Mouse (Mus musculus): ENCODE measurements at regions not wholly inside any gene's neighbourhood (a gene's known extent, or its start where the extent isn't known, plus 50 kb on each side); places are given as distances from the start of the nearest gene placed in this dataset.
"Not testable (repeated sequence)": the region's sequence is repeated elsewhere in the genome, so short reads cannot be mapped to it uniquely, and the experiment has no call there.

- H3K9me3 ChIP-seq; H3K27ac ChIP-seq; H3K27me3 ChIP-seq; H3K4me2 ChIP-seq; H3K9ac ChIP-seq; H3K36me3 ChIP-seq; ATAC-seq (ENCODE audit: borderline replicate concordance, extremely low read depth, low FRiP score, low TSS enrichment); H3K4me1 ChIP-seq; H3K4me3 ChIP-seq: not testable (repeated sequence)
- 70% methylated on average over 2 of the region's 2 CpGs for WGBS
Observed at GRCm38 (mm10) chr14:53075937-53076336, 580.4 kb upstream of the Olfr1507 start.

GRCm38 (mm10) chr14:53073126-53073525, 577.6 kb upstream of the Olfr1507 start:
- H3K36me3 ChIP-seq; H3K4me3 ChIP-seq; ATAC-seq (ENCODE audit: borderline replicate concordance, extremely low read depth, low FRiP score, low TSS enrichment); H3K27ac ChIP-seq; H3K4me2 ChIP-seq; H3K4me1 ChIP-seq; H3K9me3 ChIP-seq; H3K27me3 ChIP-seq; H3K9ac ChIP-seq: not testable (repeated sequence)
- WGBS: 65% methylated on average over 6 of the region's 6 CpGs

GRCm38 (mm10) chr14:53072502-53072901, 577.0 kb upstream of the Olfr1507 start:
- H3K4me3 ChIP-seq; H3K4me2 ChIP-seq; H3K9ac ChIP-seq; ATAC-seq (ENCODE audit: borderline replicate concordance, extremely low read depth, low FRiP score, low TSS enrichment); H3K36me3 ChIP-seq; H3K9me3 ChIP-seq; H3K27me3 ChIP-seq; H3K27ac ChIP-seq; H3K4me1 ChIP-seq: not testable (repeated sequence)
- no CpG with 5 or more reads among the region's 1 CpGs for WGBS

- not testable (repeated sequence) for H3K27ac ChIP-seq; H3K9me3 ChIP-seq; ATAC-seq (ENCODE audit: borderline replicate concordance, extremely low read depth, low FRiP score, low TSS enrichment); H3K4me2 ChIP-seq; H3K27me3 ChIP-seq; H3K4me1 ChIP-seq; H3K36me3 ChIP-seq; H3K4me3 ChIP-seq; H3K9ac ChIP-seq
- 45% methylated on average over 2 of the region's 3 CpGs for WGBS
Observed at GRCm38 (mm10) chr14:53054439-53054838, 558.9 kb upstream of the Olfr1507 start.

- WGBS: 67% methylated on average over 1 of the region's 3 CpGs
- H3K4me2 ChIP-seq; H3K4me1 ChIP-seq; H3K9me3 ChIP-seq; H3K9ac ChIP-seq; H3K27ac ChIP-seq; H3K27me3 ChIP-seq; H3K36me3 ChIP-seq; H3K4me3 ChIP-seq; ATAC-seq (ENCODE audit: borderline replicate concordance, extremely low read depth, low FRiP score, low TSS enrichment): not testable (repeated sequence)
Observed at GRCm38 (mm10) chr14:53053465-53054123, 558.0 kb upstream of the Olfr1507 start.

GRCm38 (mm10) chr14:53047683-53048082, 552.1 kb upstream of the Olfr1507 start:
- not testable (repeated sequence) for H3K4me1 ChIP-seq; H3K4me2 ChIP-seq; H3K9ac ChIP-seq; H3K4me3 ChIP-seq; H3K27ac ChIP-seq; H3K9me3 ChIP-seq; ATAC-seq (ENCODE audit: borderline replicate concordance, extremely low read depth, low FRiP score, low TSS enrichment); H3K27me3 ChIP-seq; H3K36me3 ChIP-seq
- 92% methylated on average over 3 of the region's 3 CpGs for WGBS

GRCm38 (mm10) chr14:53046975-53047374, 551.4 kb upstream of the Olfr1507 start:
- H3K4me3 ChIP-seq; H3K27ac ChIP-seq; H3K36me3 ChIP-seq; H3K4me2 ChIP-seq; H3K9ac ChIP-seq; ATAC-seq (ENCODE audit: borderline replicate concordance, extremely low read depth, low FRiP score, low TSS enrichment); H3K9me3 ChIP-seq; H3K4me1 ChIP-seq; H3K27me3 ChIP-seq: not testable (repeated sequence)
- WGBS: 75% methylated on average over 1 of the region's 1 CpGs

- 81% methylated on average over 3 of the region's 3 CpGs for WGBS
- not testable (repeated sequence) for H3K4me2 ChIP-seq; H3K27me3 ChIP-seq; H3K9me3 ChIP-seq; H3K4me1 ChIP-seq; H3K27ac ChIP-seq; H3K9ac ChIP-seq; H3K36me3 ChIP-seq; ATAC-seq (ENCODE audit: borderline replicate concordance, extremely low read depth, low FRiP score, low TSS enrichment); H3K4me3 ChIP-seq
Observed at GRCm38 (mm10) chr14:53045331-53045730, 549.8 kb upstream of the Olfr1507 start.

GRCm38 (mm10) chr14:53044101-53044500, 548.6 kb upstream of the Olfr1507 start:
- ATAC-seq (ENCODE audit: borderline replicate concordance, extremely low read depth, low FRiP score, low TSS enrichment); H3K4me2 ChIP-seq; H3K4me1 ChIP-seq; H3K27ac ChIP-seq; H3K4me3 ChIP-seq; H3K9ac ChIP-seq; H3K27me3 ChIP-seq; H3K36me3 ChIP-seq; H3K9me3 ChIP-seq: not testable (repeated sequence)
- 56% methylated on average over 4 of the region's 4 CpGs for WGBS

GRCm38 (mm10) chr14:53042016-53042415, 546.5 kb upstream of the Olfr1507 start:
- WGBS: 16% methylated on average over 3 of the region's 3 CpGs
- H3K4me2 ChIP-seq; H3K4me1 ChIP-seq; H3K9ac ChIP-seq; H3K9me3 ChIP-seq; H3K27ac ChIP-seq; H3K27me3 ChIP-seq; H3K36me3 ChIP-seq; ATAC-seq (ENCODE audit: borderline replicate concordance, extremely low read depth, low FRiP score, low TSS enrichment); H3K4me3 ChIP-seq: not testable (repeated sequence)

GRCm38 (mm10) chr14:53039475-53039874, 543.9 kb upstream of the Olfr1507 start:
- not testable (repeated sequence) for H3K27ac ChIP-seq; H3K27me3 ChIP-seq; H3K36me3 ChIP-seq; H3K9ac ChIP-seq; H3K4me2 ChIP-seq; H3K9me3 ChIP-seq; H3K4me1 ChIP-seq; ATAC-seq (ENCODE audit: borderline replicate concordance, extremely low read depth, low FRiP score, low TSS enrichment); H3K4me3 ChIP-seq
- 49% methylated on average over 4 of the region's 4 CpGs for WGBS

- H3K36me3 ChIP-seq; H3K9ac ChIP-seq; H3K27ac ChIP-seq; H3K4me2 ChIP-seq; H3K4me1 ChIP-seq; H3K27me3 ChIP-seq; ATAC-seq (ENCODE audit: borderline replicate concordance, extremely low read depth, low FRiP score, low TSS enrichment); H3K4me3 ChIP-seq; H3K9me3 ChIP-seq: not testable (repeated sequence)
- WGBS: no CpG with 5 or more reads among the region's 4 CpGs
Observed at GRCm38 (mm10) chr14:53034940-53035339, 539.4 kb upstream of the Olfr1507 start.

- H3K9me3 ChIP-seq; H3K4me3 ChIP-seq; H3K4me2 ChIP-seq; H3K4me1 ChIP-seq; H3K27ac ChIP-seq; H3K36me3 ChIP-seq; ATAC-seq (ENCODE audit: borderline replicate concordance, extremely low read depth, low FRiP score, low TSS enrichment); H3K27me3 ChIP-seq; H3K9ac ChIP-seq: not testable (repeated sequence)
- no CpG with 5 or more reads among the region's 6 CpGs for WGBS
Observed at GRCm38 (mm10) chr14:53033221-53033620, 537.7 kb upstream of the Olfr1507 start.

All from lung, embryonic 15.5 days (tissue).